ENCODE assay signal across 8 mouse cellular contexts in the genomic region with DNA sequence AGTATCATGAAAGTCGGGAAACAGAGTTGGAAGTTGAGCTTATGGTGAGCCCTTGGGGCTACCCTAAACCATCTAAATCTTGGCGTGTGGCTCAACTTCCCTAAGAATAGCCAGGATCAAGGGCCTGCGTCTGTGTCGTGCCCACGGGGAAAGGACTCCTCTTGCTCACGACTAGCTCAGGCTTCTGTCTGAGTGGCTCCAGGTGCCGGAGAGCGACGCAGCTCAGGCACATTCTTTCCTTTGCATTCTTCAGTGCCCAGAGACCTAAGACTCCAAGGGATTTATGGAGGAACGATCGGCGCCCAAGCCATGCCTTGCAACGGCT. TPM values are rescaled to one million over a fixed set of nuclear protein-coding genes. Genes with fewer than 3 reads are reported as not detected.
DNase-seq lines count a peak whose midpoint lies in the region; ATAC-seq and TF ChIP-seq lines count a peak whose summit lies in the region.

No protein-coding gene starts in this region.

- H3K27me3 ChIP-seq in kidney, adult 2 months (replicated peaks; ENCODE audit: control insufficient read depth, insufficient read depth, low read length), result no peaks in the 10 kb centered on the region
- no peaks in the 10 kb centered on the region for H3K27me3 ChIP-seq in midbrain, postnatal 0 days (ENCODE audit: insufficient read depth, low read length)

- no peaks in the 10 kb centered on the region for H3K4me1 ChIP-seq in kidney, adult 2 months (ENCODE audit: control insufficient read depth, insufficient read depth, low read length)
- peaks cover 8% of the 10 kb centered on the region for H3K4me1 ChIP-seq in bone marrow macrophage, adult 2 months (ENCODE audit: control insufficient read depth, insufficient read depth, low read length)
- H3K4me1 ChIP-seq in midbrain, postnatal 0 days (ENCODE audit: insufficient read depth, low read length), result peaks cover 3% of the 10 kb centered on the region; the same call in 1 of the 2 replicates

- peak overlapping the region; percentile 58 for H3K4me2 ChIP-seq in midbrain, postnatal 0 days (ENCODE audit: low read depth, low read length, poor library complexity, severe bottlenecking)

- under 1% methylated on average over 13 of the region's 13 CpGs for WGBS in kidney, adult 2 months
- WGBS in midbrain, postnatal 0 days, result under 1% methylated on average over 13 of the region's 13 CpGs

- TF ChIP-seq CTCF in kidney, adult 2 months (conservative IDR thresholded peaks at IDR 0.05; ENCODE audit: insufficient read depth, insufficient read length, low read depth, low read length), result no peak
- no peak for TF ChIP-seq CTCF in bone marrow macrophage, adult 2 months (IDR thresholded peaks at IDR 0.05; ENCODE audit: low read depth, low read length)
- TF ChIP-seq CTCF in midbrain, postnatal 0 days (IDR thresholded peaks at IDR 0.05), result no peak

- DNase-seq in kidney, adult 2 months, result no peak
- no peak for DNase-seq in kidney, postnatal 10 days
- no peak for DNase-seq in midbrain, postnatal 0 days (ENCODE audit: low spot score)
- no peak for DNase-seq in frontal cortex, postnatal 25 days (ENCODE audit: low spot score in 2 of 2)
- DNase-seq in embryo, embryonic 9.5 days (ENCODE audit: extremely low spot score), result no peak
- no peak for DNase-seq in cerebellum, adult 9-10 months

- no peak for TF ChIP-seq POLR2A in kidney, adult 2 months (IDR thresholded peaks at IDR 0.05; ENCODE audit: low read depth, low read length)
- no peak for TF ChIP-seq POLR2A in bone marrow macrophage, adult 2 months (IDR thresholded peaks at IDR 0.05; ENCODE audit: borderline replicate concordance, low read depth, low read length)

- no peaks in the 10 kb centered on the region for H3K36me3 ChIP-seq in kidney, adult 2 months (ENCODE audit: control insufficient read depth, insufficient read depth, low read length)
- no peaks in the 10 kb centered on the region for H3K36me3 ChIP-seq in midbrain, postnatal 0 days (ENCODE audit: insufficient read depth, low read length)

- H3K4me3 ChIP-seq in kidney, adult 2 months (ENCODE audit: insufficient read depth, low read depth, low read length), result peak overlapping the region; percentile 77
- H3K4me3 ChIP-seq in bone marrow macrophage, adult 2 months (ENCODE audit: insufficient read depth, low read length), result peak overlapping the region; percentile 68
- H3K4me3 ChIP-seq in midbrain, postnatal 0 days (ENCODE audit: low read depth, low read length), result peak overlapping the region; percentile 83

- H3K9me3 ChIP-seq in midbrain, postnatal 0 days (ENCODE audit: low read length), result no peaks in the 10 kb centered on the region

- peak overlapping the region; percentile 71 for H3K9ac ChIP-seq in midbrain, postnatal 0 days (replicated peaks; ENCODE audit: low read length, poor library complexity, severe bottlenecking)

- H3K27ac ChIP-seq in kidney, adult 2 months (ENCODE audit: insufficient read depth, low read depth, low read length), result peak overlapping the region; percentile 97
- peak overlapping the region; percentile 85 for H3K27ac ChIP-seq in bone marrow macrophage, adult 2 months (ENCODE audit: insufficient read depth, low read depth, low read length)
- H3K27ac ChIP-seq in midbrain, postnatal 0 days (ENCODE audit: low read depth, low read length), result peak overlapping the region; percentile 99

- peak; percentile 39 for ATAC-seq in inflammation-experienced regulatory T-cells, adult 6 months
- peak; percentile 39 for ATAC-seq in midbrain, postnatal 0 days (ENCODE audit: low FRiP score)

RNA-seq across cellular contexts. Expression of a gene that starts 0.7 kb away (rescaled TPM):
- 6.1 and 9.9 TPM in 2 replicates for polyA plus RNA-seq in kidney, adult 2 months (2012; rRNA removed)
- polyA plus RNA-seq in bone marrow macrophage, adult 2 months (2012; ENCODE audit: insufficient read depth, insufficient read length, missing spikeins), result 22.3 and 23.0 TPM in 2 replicates
- 10 to 100 TPM; 18.7 to 40.2 (median 38.0) TPM for polyA plus RNA-seq in inflammation-experienced regulatory T-cells, adult 6 months (2017; shearing (Covaris generic))
- total RNA-seq in midbrain, postnatal 0 days (2014; rRNA removed), result 74.0 and 87.7 TPM in 2 replicates
- polyA plus RNA-seq in midbrain, postnatal 0 days (2015; fragmentation: Nextera tagmentation; extraction: Ambion mirVana), result 28.6 and 34.6 TPM in 2 replicates
